Mouse (Mus musculus) adrenal gland, adult (tissue): ENCODE measurements at regions not wholly inside any gene's neighbourhood (a gene's known extent, or its start where the extent isn't known, plus 50 kb on each side); places are given as distances from the start of the nearest gene placed in this dataset.

Experiments used
- DNase-seq, 2 experiments: peaks; one replicate each; pipeline ENCODE4 v3.0.0; 2022 to 2023; ENCODE audit warnings: low spot score in 1 of 2; ENCODE audit not compliant: inconsistent age in 2 of 2

GRCm38 (mm10) chr4:68648311-68648710 lies 305.9 kb downstream of the Brinp1 start:
- no peak for DNase-seq

- no peak for DNase-seq
Measured at GRCm38 (mm10) chr4:68633299-68633698, 320.9 kb downstream of the Brinp1 start.

- no peak for DNase-seq
Measured at GRCm38 (mm10) chr4:68624025-68624342, 330.2 kb downstream of the Brinp1 start.

- DNase-seq, result no peak
Measured at GRCm38 (mm10) chr4:68623125-68624024, 330.8 kb downstream of the Brinp1 start.

GRCm38 (mm10) chr4:68620585-68620984 lies 333.6 kb downstream of the Brinp1 start:
- no peak for DNase-seq

- no peak for DNase-seq
Measured at GRCm38 (mm10) chr4:68615706-68616397, 338.3 kb downstream of the Brinp1 start.

- DNase-seq, result no peak
Measured at GRCm38 (mm10) chr4:68612263-68613012, 341.8 kb downstream of the Brinp1 start.

- no peak for DNase-seq
Measured at GRCm38 (mm10) chr4:68595256-68595655, 358.9 kb downstream of the Brinp1 start.

- no peak for DNase-seq
Measured at GRCm38 (mm10) chr4:68575375-68575774, 378.8 kb downstream of the Brinp1 start.

- DNase-seq, result no peak
Measured at GRCm38 (mm10) chr4:68574610-68575167, 379.5 kb downstream of the Brinp1 start.

GRCm38 (mm10) chr4:68573333-68573732 lies 380.9 kb downstream of the Brinp1 start:
- no peak for DNase-seq

- DNase-seq, result no peak
Measured at GRCm38 (mm10) chr4:68572521-68572920, 381.7 kb downstream of the Brinp1 start.

GRCm38 (mm10) chr4:68536254-68536653 lies 417.9 kb downstream of the Brinp1 start:
- no peak for DNase-seq

- DNase-seq, result no peak
Measured at GRCm38 (mm10) chr4:68535815-68536214, 418.4 kb downstream of the Brinp1 start.

GRCm38 (mm10) chr4:68532056-68532455 lies 422.1 kb downstream of the Brinp1 start:
- no peak for DNase-seq

- DNase-seq, result no peak
Measured at GRCm38 (mm10) chr4:68487993-68488392, 466.2 kb downstream of the Brinp1 start.

- no peak for DNase-seq
Measured at GRCm38 (mm10) chr4:68486876-68487275, 467.3 kb downstream of the Brinp1 start.

- no peak for DNase-seq
Measured at GRCm38 (mm10) chr4:68461783-68462182, 492.4 kb downstream of the Brinp1 start.

- DNase-seq, result no peak
Measured at GRCm38 (mm10) chr4:68416046-68416445, 538.2 kb downstream of the Brinp1 start.

- no peak for DNase-seq
Measured at GRCm38 (mm10) chr4:68410785-68411184, 543.4 kb downstream of the Brinp1 start.

GRCm38 (mm10) chr4:68404364-68404763 lies 549.8 kb downstream of the Brinp1 start:
- DNase-seq, result peak in 1 of 2 experiments; percentile 36
